Mouse (Mus musculus) spleen, embryonic (tissue): ENCODE results near the gene Ergic2.
"Not testable (repeated sequence)": the region's sequence is repeated elsewhere in the genome, so short reads cannot be mapped to it uniquely, and the experiment has no call there.

ENCODE experiments used
- CTCF ChIA-PET: fragments of 350-600 bp; sonication (Branson Sonifier 250); formaldehyde crosslinking; loops from one replicate; lab custom pipeline; 2022; lab: Charles Lee

Ergic2 gene

GRCm38 (mm10) chr6:148211391-148211876 is 740 bp downstream of the Ergic2 start:
- CTCF ChIA-PET: no interaction called here

DNA sequence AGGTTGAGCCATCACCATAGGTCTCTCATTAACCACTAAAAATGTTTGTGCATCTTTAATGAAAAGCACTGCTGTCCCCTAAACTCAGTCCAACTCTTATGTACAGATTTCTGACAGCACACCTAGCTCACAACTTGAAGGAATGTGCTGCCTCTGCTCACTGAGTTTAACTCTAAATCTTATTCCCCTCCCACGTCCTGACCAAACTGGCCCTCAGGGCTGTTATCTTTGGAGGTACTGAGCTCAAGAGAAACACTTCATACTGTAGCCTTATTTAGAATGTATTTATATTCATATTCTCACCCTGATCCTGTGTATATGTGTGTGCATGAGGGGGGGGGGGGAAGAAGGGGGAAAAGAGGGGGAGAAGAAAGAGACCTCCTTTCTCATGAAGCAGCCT is 4.7 kb downstream of the Ergic2 start:
- CTCF ChIA-PET: no interaction called here

- CTCF ChIA-PET: no interaction called here
Measured at GRCm38 (mm10) chr6:148205134-148205533, 7.0 kb downstream of the Ergic2 start.

GRCm38 (mm10) chr6:148199729-148200128 is 12.4 kb downstream of the Ergic2 start:
- CTCF ChIA-PET: no interaction called here

GRCm38 (mm10) chr6:148199177-148199576 is 13.0 kb downstream of the Ergic2 start:
- CTCF ChIA-PET: no interaction called here

- CTCF ChIA-PET: no interaction called here
Measured at GRCm38 (mm10) chr6:148193972-148194701, 18.0 kb downstream of the Ergic2 start.

- CTCF ChIA-PET: no interaction called here
Measured at GRCm38 (mm10) chr6:148185694-148186093, 26.5 kb downstream of the Ergic2 start.

DNA sequence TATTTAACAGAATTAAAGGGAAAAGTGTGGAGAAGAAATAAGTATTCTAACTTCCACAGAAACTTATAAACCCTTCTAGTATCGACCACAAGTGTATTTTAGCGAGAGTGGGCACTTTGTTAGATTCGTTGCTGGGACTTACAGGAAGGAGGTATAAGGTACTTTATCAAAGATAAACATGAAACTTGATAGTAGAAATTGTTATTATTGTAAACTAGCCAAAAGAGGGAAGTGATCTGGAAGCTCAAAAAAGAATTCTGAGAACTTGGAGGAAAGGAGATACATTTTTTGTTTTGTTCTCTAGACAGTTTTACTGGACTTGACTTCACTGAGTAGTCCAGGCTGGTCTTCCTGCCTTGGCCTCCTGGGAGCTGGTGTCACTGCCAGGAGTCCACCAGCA is 39.3 kb downstream of the Ergic2 start:
- CTCF ChIA-PET: no interaction called here

- CTCF ChIA-PET: not testable (repeated sequence)
Measured at GRCm38 (mm10) chr6:148152305-148152704, 59.9 kb downstream of the Ergic2 start.

DNA sequence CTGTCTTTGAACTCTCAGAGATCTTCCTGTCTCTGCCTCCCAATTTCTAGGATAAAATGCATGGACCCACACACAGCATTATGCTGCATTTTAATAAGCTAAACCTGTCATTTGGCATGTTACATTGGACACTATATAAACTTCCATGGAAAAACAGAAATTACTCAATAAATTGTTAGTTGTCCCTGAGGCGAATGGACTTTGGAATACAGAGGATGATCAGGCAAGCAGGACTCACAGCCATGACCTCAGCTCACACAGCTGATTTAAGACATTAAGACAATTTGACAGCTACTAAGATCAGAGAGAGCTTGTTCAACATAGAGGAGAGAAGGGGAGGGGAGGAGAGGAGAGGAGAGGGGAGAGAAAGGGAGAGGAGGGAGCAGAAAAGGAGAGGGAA is 69.8 kb downstream of the Ergic2 start:
- CTCF ChIA-PET: no interaction called here

DNA sequence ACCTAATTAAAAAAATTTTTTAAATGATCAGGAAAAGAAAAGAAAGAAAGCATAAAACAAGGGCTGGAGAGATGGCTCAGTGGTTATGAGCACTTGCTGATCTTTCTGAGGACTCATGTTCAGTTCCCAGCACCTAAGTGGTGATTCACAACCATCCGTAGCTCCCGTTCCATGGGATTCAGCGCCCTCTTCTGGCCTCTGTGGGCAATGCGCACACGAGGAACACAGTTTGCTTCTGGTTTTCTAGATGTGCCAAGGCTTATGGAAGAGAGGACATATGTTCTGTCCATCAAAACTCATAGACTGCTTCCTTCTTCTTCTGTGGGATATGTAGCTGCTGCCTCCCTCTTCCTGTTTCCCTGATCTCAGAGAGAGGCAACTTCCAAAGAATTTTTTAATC is 70.3 kb downstream of the Ergic2 start:
- CTCF ChIA-PET: no interaction called here

DNA sequence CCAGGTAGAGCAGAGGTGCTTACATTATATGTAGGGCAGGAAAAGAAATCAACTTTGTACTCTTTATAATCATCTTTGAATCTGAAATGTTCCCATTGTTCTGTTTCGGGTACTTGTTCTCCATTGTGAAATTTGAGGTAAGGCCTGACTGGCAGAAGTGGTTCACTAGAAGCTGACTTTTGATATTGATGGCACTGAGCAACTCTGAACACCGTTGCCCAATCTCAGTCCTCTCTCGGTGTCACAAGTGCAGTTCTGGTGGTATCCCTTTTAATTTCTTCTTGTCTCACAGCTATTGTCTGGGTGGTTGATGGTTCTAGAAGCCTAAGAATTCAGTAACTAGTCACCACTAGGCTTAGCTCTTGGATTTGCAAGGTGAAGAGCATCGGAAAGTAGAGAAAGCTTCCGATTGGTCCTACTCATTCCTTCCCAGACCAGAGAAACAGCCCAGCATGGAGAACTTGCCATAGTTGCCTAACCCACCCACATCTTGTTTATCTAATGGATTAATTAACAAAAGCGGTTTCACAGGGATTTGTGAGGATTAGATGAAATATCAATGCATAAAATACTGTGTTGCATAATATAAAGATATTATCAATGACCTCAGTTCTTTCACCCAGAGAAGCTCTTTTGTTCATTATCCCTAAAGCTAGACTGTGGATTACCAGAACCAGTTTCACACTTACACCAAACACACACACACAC is 72.7 kb downstream of the Ergic2 start:
- CTCF ChIA-PET: interaction anchor here (0.6 kb wide), 1 partner anchor 113 kb away, joined by 3 read pairs; no protein-coding TSS in a partner anchor

- CTCF ChIA-PET: no interaction called here
Measured at GRCm38 (mm10) chr6:148135769-148136382, 76.3 kb downstream of the Ergic2 start.

GRCm38 (mm10) chr6:148133536-148133935 is 78.6 kb downstream of the Ergic2 start:
- CTCF ChIA-PET: no interaction called here

- CTCF ChIA-PET: no interaction called here
Measured at GRCm38 (mm10) chr6:148132314-148132713, 79.9 kb downstream of the Ergic2 start.
